Mouse (Mus musculus): ENCODE data around the gene Unc5c. TPM values are rescaled to one million over a fixed set of nuclear protein-coding genes. Genes with fewer than 3 reads are reported as not detected.

The Unc5c gene
- total and polyA plus RNA-seq, 3 experiments, result not detected

- in situ Hi-C loops (cut with MboI; ENCODE audit: low pct_ligation_motif_present, low pct_unique_long_range_greater_than_20kb, low sequenced_read_pairs) (no loop called here), dilution Hi-C loops (cut with MboI; ENCODE audit: extremely low pct_ligation_motif_present, extremely low pct_unique_long_range_greater_than_20kb, low sequenced_read_pairs) (no loop called here)
- TF ChIP-seq MAZ (IDR thresholded peaks at IDR 0.05; ENCODE audit: low read depth, low read length) (no peak), ETS1 (conservative IDR thresholded peaks at IDR 0.05; ENCODE audit: low read depth, low read length) (no peak), MXI1 (IDR thresholded peaks at IDR 0.05; ENCODE audit: low read depth, low read length) (no peak), JUN (IDR thresholded peaks at IDR 0.05; ENCODE audit: insufficient read depth, low read depth, low read length) (no peak)
These were observed 188.9 kb downstream of the Unc5c start for GRCm38 (mm10) chr3:141653915-141654314.

DNA sequence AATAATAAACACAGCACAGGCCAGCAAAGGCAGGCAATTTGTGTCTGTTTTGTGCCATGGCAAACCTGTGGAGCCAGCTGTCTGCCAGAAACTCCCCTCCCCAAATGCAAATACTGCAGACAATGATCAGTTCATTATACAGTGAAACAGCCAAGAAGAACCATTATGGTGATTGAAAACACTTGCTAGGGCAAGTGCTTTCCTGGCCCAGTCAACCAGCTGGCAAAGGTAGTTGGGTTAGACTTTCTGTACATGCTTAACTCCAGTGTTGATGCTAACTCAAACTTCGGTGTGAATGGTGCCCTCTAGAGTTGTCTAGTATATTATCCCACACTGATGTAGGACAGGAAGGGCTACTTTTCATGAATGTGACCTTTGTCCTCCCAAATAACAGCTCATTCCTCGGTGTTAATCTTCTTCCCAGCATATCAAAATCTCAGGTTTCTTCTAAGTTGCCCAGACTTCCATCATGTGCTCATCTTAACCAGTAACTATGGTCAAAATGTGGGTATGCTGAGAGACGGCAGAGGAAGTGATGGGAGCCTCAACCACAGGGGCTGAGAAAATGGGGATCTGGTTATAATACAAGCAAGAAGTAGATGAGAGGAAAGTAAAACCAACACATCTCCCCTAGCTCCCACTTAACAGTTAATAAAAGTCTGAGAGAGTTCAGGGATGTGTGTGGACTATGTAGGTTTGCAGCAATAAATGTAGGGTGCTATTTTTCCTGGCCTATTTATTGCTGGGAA, 194.2 kb downstream of the Unc5c start:
- no peak for TF ChIP-seq USF1 (IDR thresholded peaks at IDR 0.05; ENCODE audit: low read depth, low read length)
- TF ChIP-seq CTCF (conservative IDR thresholded peaks at IDR 0.05 in 1 of 2, IDR thresholded peaks at IDR 0.05 in 1 of 2; ENCODE audit: low read depth in 2 of 2, low read length in 2 of 2), result peak in 1 of 2 experiments; percentile 40; a peak in 2 of 4 replicates
- TF ChIP-seq CHD1 (IDR thresholded peaks at IDR 0.05; ENCODE audit: low read depth, low read length), result no peak
- peak; percentile 19 for TF ChIP-seq RAD21 (IDR thresholded peaks at IDR 0.05; ENCODE audit: low read depth, low read length)
- dilution Hi-C loops (cut with MboI; ENCODE audit: extremely low pct_ligation_motif_present, extremely low pct_unique_long_range_greater_than_20kb, low sequenced_read_pairs), result no loop called here
- no peaks in the 10 kb centered on the region for H3K9me3 ChIP-seq (replicated peaks; ENCODE audit: low read length)

More at GRCm38 (mm10) chr3:141653915-141654314, 188.9 kb downstream of the Unc5c start:
- peaks cover 0 to under 1% of the 10 kb centered on the region in 2 experiments; a peak in 1 of 4 replicates for H3K4me1 ChIP-seq (ENCODE audit: control insufficient read depth in 1 of 2, insufficient read depth in 2 of 2)
- no peak overlapping the region for H3K4me2 ChIP-seq (ENCODE audit: insufficient read depth, low read depth, poor library complexity, severe bottlenecking)
- H3K4me3 ChIP-seq (replicated peaks in 1 of 3; ENCODE audit: low read depth in 2 of 3, low read length in 2 of 3, poor library complexity in 1 of 3), result no peak overlapping the region
- H3K9me3 ChIP-seq (replicated peaks; ENCODE audit: low read length), result no peaks in the 10 kb centered on the region
- no peaks in the 10 kb centered on the region for H3K36me3 ChIP-seq (replicated peaks in 1 of 2; ENCODE audit: control insufficient read depth in 1 of 2, insufficient read depth in 1 of 2, low read length in 1 of 2)
- no peaks in the 10 kb centered on the region for H3K27me3 ChIP-seq (replicated peaks)
- H3K27ac ChIP-seq (ENCODE audit: insufficient read depth, low read depth), result no peak overlapping the region
- no peak overlapping the region for H3K9ac ChIP-seq (ENCODE audit: insufficient read depth, low read depth)
- H3K79me2 ChIP-seq (replicated peaks; ENCODE audit: control insufficient read depth, extremely low read depth, insufficient read depth, poor library complexity, severe bottlenecking), result no peaks in the 10 kb centered on the region
- DNase-seq (ENCODE audit: extremely low read depth), result no peak

GRCm38 (mm10) chr3:141660065-141661062, 195.3 kb downstream of the Unc5c start:
- Histone ChIP-seq H3K36me3 (replicated peaks in 1 of 2; ENCODE audit: control insufficient read depth in 1 of 2, insufficient read depth in 1 of 2, low read length in 1 of 2) (no peaks in the 10 kb centered on the region), H3K9me3 (replicated peaks; ENCODE audit: low read length) (no peaks in the 10 kb centered on the region), H3K27ac (ENCODE audit: insufficient read depth, low read depth) (no peak overlapping the region), H3K9ac (ENCODE audit: insufficient read depth, low read depth) (no peak overlapping the region), H3K4me3 (replicated peaks in 1 of 3; ENCODE audit: low read depth in 2 of 3, low read length in 2 of 3, poor library complexity in 1 of 3) (no peak overlapping the region), H3K27me3 (replicated peaks) (no peaks in the 10 kb centered on the region), H3K79me2 (replicated peaks; ENCODE audit: control insufficient read depth, extremely low read depth, insufficient read depth, poor library complexity, severe bottlenecking) (no peaks in the 10 kb centered on the region), H3K4me1 (ENCODE audit: control insufficient read depth in 1 of 2, insufficient read depth in 2 of 2) (peaks cover 0 to 5% of the 10 kb centered on the region in 2 experiments; a peak in 1 of 4 replicates), H3K4me2 (ENCODE audit: insufficient read depth, low read depth, poor library complexity, severe bottlenecking) (no peak overlapping the region)
- in situ Hi-C loops (cut with MboI; ENCODE audit: low pct_ligation_motif_present, low pct_unique_long_range_greater_than_20kb, low sequenced_read_pairs) (no loop called here), dilution Hi-C loops (cut with MboI; ENCODE audit: extremely low pct_ligation_motif_present, extremely low pct_unique_long_range_greater_than_20kb, low sequenced_read_pairs) (no loop called here)
- TF ChIP-seq USF2 (conservative IDR thresholded peaks at IDR 0.05; ENCODE audit: low read depth, low read length) (no peak), HCFC1 (IDR thresholded peaks at IDR 0.05; ENCODE audit: low read depth, low read length) (no peak), BHLHE40 (IDR thresholded peaks at IDR 0.05; ENCODE audit: low read depth, low read length) (no peak), ETS1 (conservative IDR thresholded peaks at IDR 0.05; ENCODE audit: low read depth, low read length) (no peak), POLR2A (IDR thresholded peaks at IDR 0.05; ENCODE audit: low read depth, low read length) (no peak), ZMIZ1 (IDR thresholded peaks at IDR 0.05; ENCODE audit: low read depth, low read length) (no peak), MEF2A (IDR thresholded peaks at IDR 0.05; ENCODE audit: borderline replicate concordance, low read depth, low read length) (no peak), EP300 (IDR thresholded peaks at IDR 0.05; ENCODE audit: low read length) (no peak), ZC3H11A (IDR thresholded peaks at IDR 0.05; ENCODE audit: low read depth, low read length) (no peak), JUN (IDR thresholded peaks at IDR 0.05; ENCODE audit: insufficient read depth, low read depth, low read length) (no peak), GABPA (IDR thresholded peaks at IDR 0.05; ENCODE audit: insufficient replicate concordance, low read depth, low read length) (no peak), USF1 (IDR thresholded peaks at IDR 0.05; ENCODE audit: low read depth, low read length) (no peak), POLR2AphosphoS2 (IDR thresholded peaks at IDR 0.05; ENCODE audit: low read depth, low read length) (no peak), MAX (IDR thresholded peaks at IDR 0.05; ENCODE audit: low read length) (no peak), MAFK (IDR thresholded peaks at IDR 0.05; ENCODE audit: insufficient replicate concordance, low read length) (no peak)
- no peak for DNase-seq (ENCODE audit: extremely low read depth)

More for the DNA sequence above, 194.2 kb downstream of the Unc5c start:
- Histone ChIP-seq H3K27ac (ENCODE audit: insufficient read depth, low read depth) (no peak overlapping the region), H3K4me1 (ENCODE audit: control insufficient read depth in 1 of 2, insufficient read depth in 2 of 2) (peaks cover 0 to 5% of the 10 kb centered on the region in 2 experiments; a peak in 1 of 4 replicates), H3K4me2 (ENCODE audit: insufficient read depth, low read depth, poor library complexity, severe bottlenecking) (0 out of 2 replicates have a peak overlapping the region, but pooled peaks have one; percentile 1), H3K27me3 (replicated peaks) (no peaks in the 10 kb centered on the region), H3K9ac (ENCODE audit: insufficient read depth, low read depth) (no peak overlapping the region), H3K4me3 (replicated peaks in 1 of 3; ENCODE audit: low read depth in 2 of 3, low read length in 2 of 3, poor library complexity in 1 of 3) (no peak overlapping the region), H3K36me3 (replicated peaks in 1 of 2; ENCODE audit: control insufficient read depth in 1 of 2, insufficient read depth in 1 of 2, low read length in 1 of 2) (no peaks in the 10 kb centered on the region), H3K79me2 (replicated peaks; ENCODE audit: control insufficient read depth, extremely low read depth, insufficient read depth, poor library complexity, severe bottlenecking) (no peaks in the 10 kb centered on the region)
- DNase-seq (ENCODE audit: extremely low read depth), result peak; percentile 3
- in situ Hi-C loops (cut with MboI; ENCODE audit: low pct_ligation_motif_present, low pct_unique_long_range_greater_than_20kb, low sequenced_read_pairs), result no loop called here

Data from CH12.LX (cell line).